Mouse (Mus musculus) activated CD4-positive, CD25-positive, alpha-beta regulatory T cell, adult 4 months (primary cell): Measurements from ENCODE around the gene 1700092M07Rik. TPM values are rescaled to one million over a fixed set of nuclear protein-coding genes. Genes with fewer than 3 reads are reported as not detected.

Experiments
- ATAC-seq: one replicate; pipeline ENCODE4 v1.8.0; 2017
- polyA plus RNA-seq, 2 experiments: library from polyadenylated mRNA; unstranded; fragments of 100-300 nt; shearing (Covaris generic); gene quantifications; one replicate each; pipeline ENCODE4 v1.2.1; 2017

The 1700092M07Rik gene
- polyA plus RNA-seq, 2 experiments from 2014 or later, result not detected

- ATAC-seq, result no peak
Measured at GRCm38 (mm10) chr19:8745382-8745781, 4.9 kb downstream of the 1700092M07Rik start.

- no peak for ATAC-seq
Measured at GRCm38 (mm10) chr19:8747368-8747767, 6.8 kb downstream of the 1700092M07Rik start.

- ATAC-seq, result no peak
Measured at GRCm38 (mm10) chr19:8755652-8756051, 15.1 kb downstream of the 1700092M07Rik start.

- ATAC-seq, result peak; percentile 80
Measured at GRCm38 (mm10) chr19:8756635-8757387, 16.3 kb downstream of the 1700092M07Rik start, which contains the start of gene Nxf1. TSS of gene Nxf1 (plus strand) at chr19:8757073.

GRCm38 (mm10) chr19:8757471-8757998, 17.0 kb downstream of the 1700092M07Rik start:
- ATAC-seq, result peak; percentile 15

- no peak for ATAC-seq
Measured at GRCm38 (mm10) chr19:8758899-8759298, 18.4 kb downstream of the 1700092M07Rik start.

GRCm38 (mm10) chr19:8760757-8761156, 20.2 kb downstream of the 1700092M07Rik start:
- ATAC-seq, result no peak

GRCm38 (mm10) chr19:8763276-8763675, 22.8 kb downstream of the 1700092M07Rik start:
- ATAC-seq, result no peak

- no peak for ATAC-seq
Measured at GRCm38 (mm10) chr19:8765562-8765961, 25.0 kb downstream of the 1700092M07Rik start.

- ATAC-seq, result peak; percentile 72
Measured at GRCm38 (mm10) chr19:8770567-8771270, 30.2 kb downstream of the 1700092M07Rik start, which contains the start of gene Tmem223. TSS of gene Tmem223 (plus strand) at chr19:8770996.

GRCm38 (mm10) chr19:8772996-8773395, 32.5 kb downstream of the 1700092M07Rik start:
- ATAC-seq, result no peak

GRCm38 (mm10) chr19:8773409-8773808, 32.9 kb downstream of the 1700092M07Rik start:
- ATAC-seq, result no peak

GRCm38 (mm10) chr19:8774086-8774835, 33.7 kb downstream of the 1700092M07Rik start, which contains the start of gene Tmem179b:
TSS of gene Tmem179b (minus strand) at chr19:8774467.
- ATAC-seq, result peak; percentile 79

GRCm38 (mm10) chr19:8774951-8775421, 34.5 kb downstream of the 1700092M07Rik start:
- no peak for ATAC-seq

GRCm38 (mm10) chr19:8786008-8786781, 45.7 kb downstream of the 1700092M07Rik start, which contains the start of gene Taf6l:
TSS of gene Taf6l (minus strand) at chr19:8786417.
- ATAC-seq, result peak; percentile 100

GRCm38 (mm10) chr19:8788521-8788920, 48.0 kb downstream of the 1700092M07Rik start:
- no peak for ATAC-seq

GRCm38 (mm10) chr19:8789171-8789570, 48.7 kb downstream of the 1700092M07Rik start:
- ATAC-seq, result no peak

GRCm38 (mm10) chr19:8790171-8790570, 49.7 kb downstream of the 1700092M07Rik start:
- no peak for ATAC-seq
